Comparison of ENCODE assay signal across 7 mouse cellular contexts in the genomic region with DNA sequence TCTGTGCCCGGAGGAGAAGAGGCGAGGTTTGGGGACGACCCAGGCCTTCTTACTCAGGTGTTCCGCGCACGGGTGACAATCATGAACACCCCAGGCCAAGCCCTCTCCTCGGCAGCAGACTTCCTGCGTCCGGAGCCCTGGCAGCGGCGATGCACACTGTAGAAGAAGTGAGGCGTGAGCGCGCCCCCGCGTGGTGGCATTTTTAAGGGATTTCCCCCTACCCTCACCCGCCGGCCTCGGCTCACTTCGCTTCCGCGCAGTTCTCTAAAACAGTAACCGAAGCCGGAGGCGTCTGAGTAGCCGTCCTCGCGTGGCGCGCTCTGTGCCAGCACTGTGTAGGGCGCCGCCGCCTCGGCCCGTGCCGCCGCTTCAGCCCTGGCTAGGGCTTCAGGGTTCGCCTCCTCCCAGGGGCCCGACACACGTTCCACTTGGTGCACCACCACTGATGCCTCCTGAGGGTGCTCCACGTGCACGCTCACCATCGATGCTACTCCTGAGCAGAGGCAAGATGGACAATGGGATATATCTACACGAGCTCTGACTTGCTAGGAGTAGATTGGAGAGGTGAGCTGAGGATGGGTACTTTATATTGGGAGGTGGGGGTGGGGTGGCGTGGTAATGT. TPM values are rescaled to one million over a fixed set of nuclear protein-coding genes. Genes with fewer than 3 reads are reported as not detected.
DNase-seq lines count a peak whose midpoint lies in the region; ATAC-seq and TF ChIP-seq lines count a peak whose summit lies in the region.

No protein-coding gene starts in this region.

- no peaks in the 10 kb centered on the region for H3K9me3 ChIP-seq in limb, embryonic 14.5 days (ENCODE audit: control insufficient read depth, low read length)
- H3K9me3 ChIP-seq in midbrain, embryonic 15.5 days: no peaks in the 10 kb centered on the region

- WGBS in limb, embryonic 14.5 days: 8% methylated on average over 38 of the region's 45 CpGs
- WGBS in midbrain, embryonic 15.5 days: 3% methylated on average over 45 of the region's 45 CpGs

- TF ChIP-seq POLR2A in limb, embryonic 14.5 days (IDR thresholded peaks at IDR 0.05; ENCODE audit: borderline replicate concordance, extremely low read depth, insufficient read depth, insufficient read length): no peak

- H3K9ac ChIP-seq in limb, embryonic 14.5 days (ENCODE audit: low read depth, low read length, severe bottlenecking): 0 out of 2 replicates have a peak overlapping the region, but pooled peaks have one; percentile 34
- no peak overlapping the region for H3K9ac ChIP-seq in midbrain, embryonic 15.5 days

- peak; percentile 86 for DNase-seq in adrenal gland, adult 2 months
- DNase-seq in embryo, embryonic 10.5 days (ENCODE audit: low spot score): peak; percentile 90
- peak; percentile 87 to 93 for DNase-seq in heart, adult 18-20 months
- peak; percentile 91 for DNase-seq in kidney, adult 18-20 months
- peak; percentile 91 for DNase-seq in limb, embryonic 14.5 days (ENCODE audit: low spot score)
- peak; percentile 77 to 93 for DNase-seq in spleen, postnatal 10 days (ENCODE audit: low spot score in 2 of 2)

- H3K27me3 ChIP-seq in limb, embryonic 14.5 days (ENCODE audit: control insufficient read depth, insufficient read depth, low read length): peaks cover 75% of the 10 kb centered on the region
- peaks cover 97% of the 10 kb centered on the region for H3K27me3 ChIP-seq in midbrain, embryonic 15.5 days (replicated peaks)

- H3K4me2 ChIP-seq in limb, embryonic 14.5 days (replicated peaks; ENCODE audit: low read depth, low read length, severe bottlenecking): peak overlapping the region; percentile 50
- H3K4me2 ChIP-seq in midbrain, embryonic 15.5 days: peak overlapping the region; percentile 35

- H3K4me1 ChIP-seq in limb, embryonic 14.5 days (ENCODE audit: control insufficient read depth, insufficient read depth, low read length): peaks cover 52% of the 10 kb centered on the region
- peaks cover 59% of the 10 kb centered on the region for H3K4me1 ChIP-seq in midbrain, embryonic 15.5 days

- no peak overlapping the region for H3K27ac ChIP-seq in limb, embryonic 14.5 days (replicated peaks; ENCODE audit: low read depth, low read length)
- no peak overlapping the region for H3K27ac ChIP-seq in midbrain, embryonic 15.5 days

- peak overlapping the region; percentile 29 for H3K4me3 ChIP-seq in limb, embryonic 14.5 days (replicated peaks; ENCODE audit: low read length)
- H3K4me3 ChIP-seq in midbrain, embryonic 15.5 days: peak overlapping the region; percentile 16

- peak; percentile 32; the same call in 1 of the 2 replicates for ATAC-seq in limb, embryonic 14.5 days (ENCODE audit: low FRiP score, low read depth)
- 0 out of 2 replicates have a peak, but pooled peaks have one; percentile 13 for ATAC-seq in midbrain, embryonic 15.5 days (replicated peaks)

- H3K36me3 ChIP-seq in limb, embryonic 14.5 days (ENCODE audit: control insufficient read depth, insufficient read depth, low read length): peaks cover 5% of the 10 kb centered on the region; the same call in 1 of the 2 replicates
- no peaks in the 10 kb centered on the region for H3K36me3 ChIP-seq in midbrain, embryonic 15.5 days (replicated peaks)

RNA-seq across cellular contexts. Expression of a gene that starts 8.1 kb away (rescaled TPM):
- total RNA-seq in adrenal gland, adult 2 months (2021): 10 to 100 TPM; 70.3 to 94.7 TPM
- 253 and 263 TPM in 2 replicates for polyA plus RNA-seq in adrenal gland, adult 2 months (2012; rRNA removed)
- 100 to 1,000 TPM; 185 to 206 TPM for total RNA-seq in heart, adult 18-20 months (2021)
- polyA plus RNA-seq in limb, embryonic 14.5 days (2012; rRNA removed): 86.0 and 107 TPM in 2 replicates
- 54.3 and 57.1 TPM in 2 replicates for polyA plus RNA-seq in limb, embryonic 14.5 days (2014; fragmentation: Nextera tagmentation; extraction: Ambion mirVana)
- polyA plus RNA-seq in midbrain, embryonic 15.5 days (2015; fragmentation: Nextera tagmentation; extraction: Ambion mirVana): 13.4 and 15.7 TPM in 2 replicates

RNA-seq across cellular contexts. Expression of a gene that starts 26.4 kb away (rescaled TPM):
- total RNA-seq in adrenal gland, adult 2 months (2021): 10 to 100 TPM; 11.3 to 22.5 TPM
- polyA plus RNA-seq in adrenal gland, adult 2 months (2012; rRNA removed): 60.8 and 74.5 TPM in 2 replicates
- total RNA-seq in heart, adult 18-20 months (2021): 1 to 10 TPM; 5.6 to 6.3 TPM
- 58.7 and 80.6 TPM in 2 replicates for polyA plus RNA-seq in limb, embryonic 14.5 days (2012; rRNA removed)
- polyA plus RNA-seq in limb, embryonic 14.5 days (2014; fragmentation: Nextera tagmentation; extraction: Ambion mirVana): 30.5 and 35.5 TPM in 2 replicates
- polyA plus RNA-seq in midbrain, embryonic 15.5 days (2015; fragmentation: Nextera tagmentation; extraction: Ambion mirVana): 63.9 and 64.7 TPM in 2 replicates

RNA-seq across cellular contexts. Expression of a gene that starts 27.8 kb away (rescaled TPM):
- total RNA-seq in adrenal gland, adult 2 months (2021): 1 to 10 TPM in 1 of 2 experiments, not detected in 1; 6.3 TPM
- 0.28 TPM in 2 replicates for polyA plus RNA-seq in adrenal gland, adult 2 months (2012; rRNA removed)
- not detected for total RNA-seq in heart, adult 18-20 months (2021)
- polyA plus RNA-seq in limb, embryonic 14.5 days (2012; rRNA removed): 0.32 TPM in 1 of 2 replicates, not detected in the other
- polyA plus RNA-seq in limb, embryonic 14.5 days (2014; fragmentation: Nextera tagmentation; extraction: Ambion mirVana): not detected in 2 replicates
- not detected in 2 replicates for polyA plus RNA-seq in midbrain, embryonic 15.5 days (2015; fragmentation: Nextera tagmentation; extraction: Ambion mirVana)
